Mouse (Mus musculus) G1E (cell line): ENCODE measurements around the gene Ptprg.

ENCODE experiments used
- CTCF ChIP-seq: IDR thresholded peaks from 2 replicates; pipeline ENCODE4 v1.5.1; 2012; ENCODE audit warnings: low read depth, low read length, inconsistent platforms, mixed read lengths
- GATA1 ChIP-seq: IDR thresholded peaks from 2 replicates; pipeline ENCODE4 v1.6.1; 2012; ENCODE audit warnings: borderline replicate concordance, low read length, inconsistent platforms, mixed read lengths
- TAL1 ChIP-seq: conservative IDR thresholded peaks from 2 replicates; pipeline ENCODE4 v1.6.1; 2012; ENCODE audit warnings: low read depth, low read length, inconsistent platforms, mixed read lengths

- TF ChIP-seq GATA1: no peak
- no peak for TF ChIP-seq CTCF
- TF ChIP-seq TAL1: no peak
Observed at GRCm38 (mm10) chr14:11955020-11955882, 401.9 kb downstream of the Ptprg start.
